8 mouse cellular contexts compared by ENCODE assay signal in the genomic region with DNA sequence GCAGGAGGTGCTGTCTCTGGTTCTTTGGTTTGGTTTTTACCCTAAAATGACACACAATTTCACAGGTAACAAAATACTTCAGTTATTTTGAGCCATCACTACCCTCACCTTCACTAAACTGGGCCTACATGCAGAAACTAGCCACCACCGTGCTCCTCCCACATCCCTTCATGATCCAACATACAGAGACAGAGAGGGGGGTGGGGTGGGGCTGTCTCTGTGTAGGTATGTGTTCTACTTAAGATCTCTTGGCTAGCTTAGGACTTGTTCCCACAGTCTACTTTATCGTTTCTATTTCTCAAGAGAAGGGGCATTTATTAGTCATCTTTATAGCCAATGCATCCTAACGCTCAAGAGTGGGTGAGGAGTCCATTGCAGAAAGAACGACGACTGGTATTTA. TPM values are rescaled to one million over a fixed set of nuclear protein-coding genes. Genes with fewer than 3 reads are reported as not detected.
DNase-seq lines count a peak whose midpoint lies in the region; ATAC-seq lines count a peak whose summit lies in the region.

No protein-coding gene starts in this region.

- H3K27ac ChIP-seq in forebrain, embryonic 13.5 days = peak overlapping the region; percentile 99
- peak overlapping the region; percentile 99 for H3K27ac ChIP-seq in midbrain, embryonic 14.5 days (replicated peaks; ENCODE audit: low read depth, low read length)

- peak; percentile 23; the same call in 1 of the 2 replicates for ATAC-seq in cerebellum, adult (ENCODE audit: insufficient number of reproducible peaks, low FRiP score, low TSS enrichment)
- ATAC-seq in forebrain, embryonic 13.5 days = peak; percentile 31; the same call in 1 of the 2 replicates
- peak; percentile 49; the same call in 1 of the 2 replicates for ATAC-seq in midbrain, embryonic 14.5 days (ENCODE audit: low FRiP score, low TSS enrichment)

- 7% methylated on average over 5 of the region's 5 CpGs for WGBS in forebrain, embryonic 13.5 days
- 2% methylated on average over 5 of the region's 5 CpGs for WGBS in midbrain, embryonic 14.5 days

- H3K4me3 ChIP-seq in forebrain, embryonic 13.5 days = peak overlapping the region; percentile 64
- H3K4me3 ChIP-seq in midbrain, embryonic 14.5 days (replicated peaks; ENCODE audit: low read depth, low read length) = peak overlapping the region; percentile 54

- peak overlapping the region; percentile 82 for H3K9ac ChIP-seq in forebrain, embryonic 13.5 days
- H3K9ac ChIP-seq in midbrain, embryonic 14.5 days (replicated peaks; ENCODE audit: low read length) = peak overlapping the region; percentile 79

- peaks cover 20% of the 10 kb centered on the region for H3K36me3 ChIP-seq in forebrain, embryonic 13.5 days (ENCODE audit: poor library complexity, severe bottlenecking)
- H3K36me3 ChIP-seq in midbrain, embryonic 14.5 days (ENCODE audit: control insufficient read depth, insufficient read depth, low read length) = peaks cover 21% of the 10 kb centered on the region

- H3K4me2 ChIP-seq in forebrain, embryonic 13.5 days = peak overlapping the region; percentile 82
- H3K4me2 ChIP-seq in midbrain, embryonic 14.5 days (ENCODE audit: low read length) = peak overlapping the region; percentile 78

- H3K27me3 ChIP-seq in forebrain, embryonic 13.5 days = no peaks in the 10 kb centered on the region
- H3K27me3 ChIP-seq in midbrain, embryonic 14.5 days (ENCODE audit: control insufficient read depth, insufficient read depth, low read length) = no peaks in the 10 kb centered on the region

- peaks cover 12% of the 10 kb centered on the region for H3K4me1 ChIP-seq in forebrain, embryonic 13.5 days
- peaks cover 9% of the 10 kb centered on the region for H3K4me1 ChIP-seq in midbrain, embryonic 14.5 days (ENCODE audit: control insufficient read depth, insufficient read depth, low read length)

- no peaks in the 10 kb centered on the region for H3K9me3 ChIP-seq in forebrain, embryonic 13.5 days (replicated peaks)
- no peaks in the 10 kb centered on the region for H3K9me3 ChIP-seq in midbrain, embryonic 14.5 days (ENCODE audit: control insufficient read depth, low read length)

- no peak for DNase-seq in cerebellum, adult 11 months
- peak; percentile 66 for DNase-seq in 3T3-L1 (ENCODE audit: low read depth, low spot score)
- DNase-seq in c-Kit-positive CD71-negative TER-119-negative erythroid progenitor cells, embryonic 14.5 days (ENCODE audit: low read depth) = peak; percentile 18
- peak; percentile 25 to 58 for DNase-seq in kidney, postnatal 4 days
- peak; percentile 58 for DNase-seq in midbrain, embryonic 14.5 days
- no peak for DNase-seq in frontal cortex, postnatal 14 days (ENCODE audit: low spot score in 2 of 2)

RNA-seq across cellular contexts. Expression of gene 3110040N11Rik, which starts 0.7 kb away (rescaled TPM):
- polyA plus RNA-seq in forebrain, embryonic 13.5 days (2015; fragmentation: Nextera tagmentation; extraction: Ambion mirVana) = 47.8 and 49.8 TPM in 2 replicates
- polyA plus RNA-seq in midbrain, embryonic 14.5 days (2014; fragmentation: Nextera tagmentation; extraction: Ambion mirVana) = 48.8 and 57.5 TPM in 2 replicates

RNA-seq across cellular contexts. Expression of gene Ramac, which starts 25.8 kb away (rescaled TPM):
- 154 and 158 TPM in 2 replicates for polyA plus RNA-seq in forebrain, embryonic 13.5 days (2015; fragmentation: Nextera tagmentation; extraction: Ambion mirVana)
- polyA plus RNA-seq in midbrain, embryonic 14.5 days (2014; fragmentation: Nextera tagmentation; extraction: Ambion mirVana) = 151 and 157 TPM in 2 replicates

RNA-seq across cellular contexts. Expression of gene Btbd1, which starts 40.7 kb away (rescaled TPM):
- 86.0 and 86.9 TPM in 2 replicates for polyA plus RNA-seq in forebrain, embryonic 13.5 days (2015; fragmentation: Nextera tagmentation; extraction: Ambion mirVana)
- polyA plus RNA-seq in midbrain, embryonic 14.5 days (2014; fragmentation: Nextera tagmentation; extraction: Ambion mirVana) = 87.9 and 134 TPM in 2 replicates

Comparison
In these comparisons a context has a peak if more than half of its experiments do, and no peak if none do; other contexts are left out.
1. DNase-seq: peak in 3T3-L1 (single experiment), c-Kit-positive CD71-negative TER-119-negative erythroid progenitor cells, embryonic 14.5 days (single experiment), kidney, postnatal 4 days (2 of 2) and midbrain, embryonic 14.5 days (single experiment); none in cerebellum, adult 11 months (single experiment) and frontal cortex, postnatal 14 days (0 of 2).
2. Peak in every context shown above with its lines, with median percentiles within 50 percentile points of each other: ATAC-seq.